Mouse (Mus musculus) spleen, postnatal 36 days (tissue): Measurements from ENCODE around the gene Pmepa1.

Source experiments
- DNase-seq, 2 experiments: peaks; one replicate each; pipeline ENCODE4 v3.0.0; 2022; ENCODE audit warnings: low spot score in 2 of 2, mixed read lengths in 1 of 2

Gene Pmepa1

DNA sequence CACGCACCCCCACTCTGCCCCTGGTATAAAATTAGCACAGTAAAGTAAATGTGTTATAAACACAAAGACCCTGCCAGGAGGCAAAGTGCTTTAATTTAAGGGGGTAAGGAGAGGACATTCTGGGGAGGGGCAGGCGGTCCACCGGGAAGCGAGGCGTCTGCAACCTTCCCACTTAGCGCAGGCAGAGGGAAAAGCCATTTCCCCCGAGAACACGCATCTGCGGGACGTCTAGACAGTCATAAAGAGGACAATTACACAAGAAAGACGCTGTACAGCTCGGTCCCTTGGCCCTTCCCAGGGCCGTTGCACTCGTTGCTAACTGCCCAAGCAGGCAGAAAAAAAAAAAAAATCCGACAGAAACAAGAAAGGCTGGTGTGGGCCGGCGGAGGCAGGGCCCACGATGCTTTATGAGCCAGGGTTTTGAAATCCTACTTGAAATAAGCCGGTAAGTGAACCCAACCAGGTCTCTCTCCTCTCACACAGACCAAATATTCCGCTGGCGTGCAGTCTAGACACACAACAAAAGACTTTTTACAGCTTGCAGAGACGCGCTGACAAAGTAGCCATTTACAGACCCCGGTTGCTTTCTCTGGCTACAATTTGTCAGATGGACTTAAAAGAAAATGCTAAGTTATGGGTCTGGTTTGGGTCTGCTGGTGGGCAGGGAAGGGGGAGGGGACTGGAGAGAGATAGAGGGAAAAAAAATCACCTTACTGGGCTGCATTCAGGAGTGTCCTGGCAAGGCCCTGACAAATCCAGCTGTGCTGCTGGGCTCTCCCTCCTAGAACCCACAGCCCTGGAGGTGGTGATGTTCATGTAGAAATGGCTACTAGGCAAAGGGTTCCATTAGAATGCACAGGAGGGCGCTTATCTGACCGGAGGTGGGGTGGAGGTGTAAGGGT is 22.3 kb downstream of the Pmepa1 start:
- DNase-seq = no peak

- no peak for DNase-seq
These were observed 24.7 kb downstream of the Pmepa1 start for GRCm38 (mm10) chr2:173251675-173252074.

- no peak for DNase-seq
These were observed 25.2 kb downstream of the Pmepa1 start for GRCm38 (mm10) chr2:173251133-173251532.

- DNase-seq = no peak
These were observed 25.9 kb downstream of the Pmepa1 start for GRCm38 (mm10) chr2:173250411-173250810.

- no peak for DNase-seq
These were observed 26.4 kb downstream of the Pmepa1 start for GRCm38 (mm10) chr2:173249965-173250364.

DNA sequence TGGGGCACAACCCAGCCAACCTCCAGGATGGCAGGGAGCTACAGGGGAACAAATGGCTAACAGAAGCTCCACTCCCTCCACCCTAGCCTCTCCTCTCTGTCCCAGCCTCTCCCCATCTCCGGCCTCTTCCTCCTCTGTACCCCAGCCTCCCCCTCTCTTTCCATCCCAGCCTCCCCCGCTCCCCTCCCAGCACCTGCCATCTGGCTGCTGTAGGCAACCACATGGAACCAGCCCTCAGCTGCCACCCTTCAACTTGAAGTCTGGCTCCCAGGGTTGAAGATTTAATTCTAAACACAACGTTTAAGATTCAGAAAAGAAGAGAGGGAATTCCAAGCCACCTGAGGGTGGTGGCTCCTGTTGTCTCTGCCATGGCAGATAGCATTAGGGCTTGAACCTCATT is 26.9 kb downstream of the Pmepa1 start:
- DNase-seq = no peak

GRCm38 (mm10) chr2:173248822-173249221 is 27.5 kb downstream of the Pmepa1 start:
- no peak for DNase-seq

DNA sequence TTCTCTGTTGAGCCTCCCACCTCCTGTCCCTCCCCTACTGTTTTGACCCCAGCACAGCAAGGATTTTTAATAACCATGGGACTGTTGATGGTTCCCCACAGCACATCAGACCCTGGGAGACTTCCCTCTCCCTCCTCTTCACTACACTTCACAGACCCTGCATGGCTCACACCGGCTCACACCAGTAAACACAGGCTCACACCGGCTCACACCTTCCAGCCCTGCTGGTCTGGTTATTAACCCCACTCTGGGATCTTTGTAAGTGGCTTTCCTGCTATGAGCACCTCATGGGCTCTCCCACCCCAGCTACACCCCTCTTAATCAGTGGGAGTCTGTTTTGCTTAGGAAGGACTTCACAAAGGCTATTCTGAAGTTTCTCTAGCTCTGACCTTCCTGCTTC is 28.4 kb downstream of the Pmepa1 start:
- DNase-seq = no peak

- no peak for DNase-seq
These were observed 29.1 kb downstream of the Pmepa1 start for GRCm38 (mm10) chr2:173247197-173247596.

GRCm38 (mm10) chr2:173246688-173247087 is 29.6 kb downstream of the Pmepa1 start:
- no peak for DNase-seq

DNA sequence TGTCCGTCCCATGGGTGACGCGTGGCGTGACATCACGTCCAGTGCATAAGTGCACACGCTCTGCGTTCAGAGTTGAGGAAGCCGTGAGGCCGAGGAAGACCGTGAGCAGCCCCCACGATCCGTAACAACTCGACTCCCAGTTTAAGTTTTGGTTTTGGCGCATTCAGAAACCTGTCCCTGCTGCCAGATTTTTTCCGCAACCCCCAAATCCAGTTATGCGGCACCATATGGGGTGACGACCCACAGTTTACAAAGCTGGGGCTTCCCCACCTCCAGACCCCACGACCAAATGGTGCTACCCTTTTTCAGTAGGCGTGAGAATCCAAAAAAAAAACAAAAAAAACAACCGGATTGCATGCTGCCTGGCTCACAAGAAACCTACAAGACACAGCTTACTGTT is 31.1 kb downstream of the Pmepa1 start:
- DNase-seq = no peak

DNA sequence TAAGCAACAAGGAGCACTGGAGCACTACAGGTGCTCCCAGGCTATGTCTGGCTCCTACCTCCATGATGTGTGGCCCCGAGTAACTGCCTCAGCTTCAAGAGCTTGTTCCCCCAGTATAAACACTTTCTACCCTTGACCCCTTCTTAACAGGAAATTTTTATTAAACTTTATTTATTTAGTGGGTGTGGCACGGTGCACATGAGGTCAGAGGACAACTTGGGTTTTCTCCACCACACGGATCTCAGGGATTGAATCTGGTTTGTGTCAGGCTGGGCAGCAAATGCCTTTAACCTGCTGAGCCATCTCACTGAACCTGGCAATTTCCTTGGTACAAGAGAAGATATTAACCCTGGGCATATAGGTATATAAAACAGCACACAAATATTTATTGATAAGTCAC is 32.2 kb downstream of the Pmepa1 start:
- no peak for DNase-seq

- no peak for DNase-seq
These were observed 32.7 kb downstream of the Pmepa1 start for GRCm38 (mm10) chr2:173243616-173244015.

GRCm38 (mm10) chr2:173242874-173243273 is 33.5 kb downstream of the Pmepa1 start:
- no peak for DNase-seq

GRCm38 (mm10) chr2:173240738-173241137 is 35.6 kb downstream of the Pmepa1 start:
- no peak for DNase-seq

- no peak for DNase-seq
These were observed 37.8 kb downstream of the Pmepa1 start for GRCm38 (mm10) chr2:173238522-173238921.

DNA sequence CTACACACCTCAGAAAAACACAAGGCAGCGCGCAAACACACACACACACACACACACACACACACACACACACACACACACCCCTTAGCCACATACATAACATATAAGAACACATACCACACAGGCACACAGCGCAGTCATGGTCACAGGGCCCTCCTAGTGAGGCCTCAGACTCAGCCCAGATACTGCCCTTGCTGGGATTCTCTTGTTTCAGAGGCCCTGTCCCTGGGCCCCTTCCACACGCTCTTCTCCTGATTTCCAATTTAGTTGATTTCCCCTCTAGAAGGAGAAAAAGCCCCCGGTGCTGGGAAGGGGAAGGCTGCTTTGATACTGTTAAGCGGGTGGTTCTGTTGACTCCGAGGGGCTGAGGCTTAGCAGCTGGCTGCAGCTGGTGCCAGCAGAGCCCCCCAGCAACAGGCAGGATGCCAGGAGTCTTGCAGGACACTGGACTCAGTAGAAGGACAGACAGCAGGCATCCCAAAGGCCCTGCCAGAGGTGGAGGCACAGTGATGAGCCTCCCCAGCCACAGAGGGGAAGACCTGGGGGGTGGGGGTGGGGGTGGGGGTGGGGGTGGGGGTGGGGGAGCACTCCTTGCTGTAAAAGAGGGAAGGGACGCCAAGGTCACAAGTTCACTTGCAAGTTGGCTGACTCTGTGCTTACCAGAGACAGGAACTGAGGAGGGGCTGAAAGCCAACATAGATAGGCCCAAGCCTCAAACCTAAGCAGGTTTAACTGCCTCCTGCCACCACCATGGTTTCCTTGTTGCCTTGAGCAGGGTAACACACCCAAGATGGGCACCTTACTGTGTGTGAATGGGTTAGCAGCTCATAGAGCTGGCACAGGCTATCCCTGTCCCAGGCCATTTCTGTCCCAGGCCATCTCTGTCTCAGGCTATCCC is 40.6 kb downstream of the Pmepa1 start:
- DNase-seq = no peak

- DNase-seq = no peak
These were observed 43.6 kb downstream of the Pmepa1 start for GRCm38 (mm10) chr2:173232766-173233099.

GRCm38 (mm10) chr2:173232065-173232765 is 44.1 kb downstream of the Pmepa1 start:
- no peak for DNase-seq

DNA sequence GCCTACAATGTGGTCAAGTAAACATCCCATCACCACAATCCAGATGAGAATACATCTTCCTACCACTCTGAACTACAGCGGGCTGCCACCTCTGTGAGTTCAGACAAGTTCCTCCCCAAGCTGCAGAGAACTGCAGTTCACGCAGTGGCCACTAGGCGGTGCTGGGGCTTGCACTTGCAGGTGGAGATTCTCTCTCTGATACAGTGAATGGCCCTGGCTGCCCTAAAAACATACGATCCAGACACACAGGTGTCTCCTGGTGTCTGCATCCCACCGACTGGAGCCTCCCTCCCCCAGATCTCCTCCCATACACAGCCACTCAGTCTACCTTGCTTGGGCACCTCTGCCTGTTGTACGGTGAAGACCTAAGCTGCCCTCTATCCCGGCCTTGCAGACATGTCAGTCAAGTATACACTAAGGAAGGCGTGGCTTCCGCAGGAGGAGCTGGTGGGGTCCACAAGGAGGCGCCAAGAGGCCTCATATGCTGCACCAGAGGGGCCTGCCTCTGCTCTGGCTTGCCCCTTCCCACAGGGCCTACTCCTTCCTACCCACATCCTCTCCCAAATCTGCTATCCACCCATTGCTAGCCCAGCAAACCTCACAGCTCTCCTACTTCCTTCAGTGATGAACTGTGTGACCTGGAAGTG is 46.6 kb downstream of the Pmepa1 start:
- peak; percentile 86 to 89 for DNase-seq

- DNase-seq = no peak
These were observed 47.8 kb downstream of the Pmepa1 start for GRCm38 (mm10) chr2:173228567-173228966.

GRCm38 (mm10) chr2:173226792-173227191 is 49.5 kb downstream of the Pmepa1 start:
- no peak for DNase-seq
